Mouse (Mus musculus) MEL (cell line): ENCODE results near the gene Adipor2.

Experiments
- CTCF ChIP-seq, 3 experiments: IDR thresholded peaks in 2 of 3; conservative IDR thresholded peaks in 1 of 3; 2 replicates each; pipeline ENCODE4 v1.5.1; 2011 to 2012; ENCODE audit warnings: low read length in 3 of 3, low read depth in 2 of 3, mild to moderate bottlenecking in 2 of 3, improper control_type of control experiment in 1 of 3, inconsistent platforms in 1 of 3, mixed read lengths in 1 of 3, moderate library complexity in 1 of 3; ENCODE audit not compliant: control insufficient read depth in 1 of 3, insufficient read depth in 1 of 3, poor library complexity in 1 of 3, severe bottlenecking in 1 of 3
- ELF1 ChIP-seq: IDR thresholded peaks from 2 replicates; pipeline ENCODE4 v1.6.1; 2014; ENCODE audit warnings: low read depth, mild to moderate bottlenecking, inconsistent platforms, low read length, improper control_type of control experiment, moderate library complexity
- EP300 ChIP-seq, 2 experiments: IDR thresholded peaks; 2 replicates each; pipeline ENCODE4 v1.6.1; 2011; ENCODE audit warnings: improper control_type of control experiment in 2 of 2, low read length in 2 of 2, low read depth in 1 of 2, mild to moderate bottlenecking in 1 of 2
- GABPA ChIP-seq: IDR thresholded peaks from 2 replicates; pipeline ENCODE4 v1.6.1; 2012; ENCODE audit warnings: low read depth, mild to moderate bottlenecking, inconsistent platforms, low read length, improper control_type of control experiment, moderate library complexity
- GATA1 ChIP-seq: IDR thresholded peaks from 2 replicates; pipeline ENCODE4 v1.6.1; 2011; ENCODE audit warnings: low read depth, low read length, improper control_type of control experiment
- JUND ChIP-seq: IDR thresholded peaks from 2 replicates; pipeline ENCODE4 v1.6.1; 2011; ENCODE audit warnings: low read depth, mild to moderate bottlenecking, improper control_type of control experiment, low read length
- MAX ChIP-seq: IDR thresholded peaks from 2 replicates; pipeline ENCODE4 v1.6.1; 2011; ENCODE audit warnings: low read length, improper control_type of control experiment
- POLR2A ChIP-seq, 2 experiments: IDR thresholded peaks; 2 replicates each; pipeline ENCODE4 v1.6.1; 2011 to 2012; ENCODE audit warnings: low read length in 2 of 2, mild to moderate bottlenecking in 2 of 2, control low read depth in 1 of 2, improper control_type of control experiment in 1 of 2, low read depth in 1 of 2, moderate library complexity in 1 of 2; ENCODE audit not compliant: control insufficient read depth in 1 of 2, insufficient read depth in 1 of 2, poor library complexity in 1 of 2
- POLR2AphosphoS5 ChIP-seq: IDR thresholded peaks from 2 replicates; pipeline ENCODE4 v1.6.1; 2012; ENCODE audit warnings: low read depth, borderline replicate concordance, mild to moderate bottlenecking, inconsistent platforms, low read length, moderate library complexity, mixed read lengths
- RAD21 ChIP-seq: IDR thresholded peaks from 2 replicates; pipeline ENCODE4 v1.6.1; 2011; ENCODE audit warnings: mild to moderate bottlenecking, low read depth, low read length, improper control_type of control experiment
- SIN3A ChIP-seq: IDR thresholded peaks from 2 replicates; pipeline ENCODE4 v1.6.1; 2012; ENCODE audit warnings: low read length, improper control_type of control experiment, inconsistent platforms
- TCF12 ChIP-seq: IDR thresholded peaks from 2 replicates; pipeline ENCODE4 v1.6.1; 2014; ENCODE audit warnings: low read depth, mild to moderate bottlenecking, inconsistent platforms, low read length, improper control_type of control experiment, moderate library complexity
- USF1 ChIP-seq: IDR thresholded peaks from 2 replicates; pipeline ENCODE4 v1.6.1; 2014; ENCODE audit warnings: low read depth, mild to moderate bottlenecking, inconsistent platforms, low read length, improper control_type of control experiment, moderate library complexity
- USF2 ChIP-seq, 2 experiments: IDR thresholded peaks; 2 replicates each; pipeline ENCODE4 v1.6.1; 2011 to 2012; ENCODE audit warnings: improper control_type of control experiment in 2 of 2, low read length in 2 of 2, borderline replicate concordance in 1 of 2, inconsistent platforms in 1 of 2, low read depth in 1 of 2, mild to moderate bottlenecking in 1 of 2; ENCODE audit not compliant: insufficient read depth in 1 of 2

- TF ChIP-seq JUND (no peak), TCF12 (no peak), ELF1 (no peak), GATA1 (no peak), SIN3A (no peak; the same call in 1 of the 2 replicates), POLR2AphosphoS5 (no peak), USF1 (no peak), RAD21 (no peak), MAX (no peak), EP300 (IDR thresholded peaks at IDR 0.05; ENCODE audit: low read depth in 1 of 2, low read length in 2 of 2) (no peak), POLR2A (IDR thresholded peaks at IDR 0.05; ENCODE audit: control insufficient read depth in 1 of 2, insufficient read depth in 1 of 2, low read depth in 1 of 2, low read length in 2 of 2, poor library complexity in 1 of 2) (no peak), CTCF (IDR thresholded peaks at IDR 0.05 in 2 of 3, conservative IDR thresholded peaks at IDR 0.05 in 1 of 3; ENCODE audit: control insufficient read depth in 1 of 3, insufficient read depth in 1 of 3, low read depth in 2 of 3, low read length in 3 of 3, poor library complexity in 1 of 3, severe bottlenecking in 1 of 3) (no peak), USF2 (IDR thresholded peaks at IDR 0.05; ENCODE audit: borderline replicate concordance in 1 of 2, insufficient read depth in 1 of 2, low read depth in 1 of 2, low read length in 2 of 2) (no peak), GABPA (no peak)
These were observed 30.7 kb downstream of the Adipor2 start for GRCm38 (mm10) chr6:119386821-119387220.
